Mouse (Mus musculus) CH12F3 (cell line): ENCODE measurements around the gene Kcnd3.

Experiments used
- in situ Hi-C: fragments of 300-500 bp; cut with MboI; formaldehyde crosslinking; loops from 2 replicates; pipeline ENCODE4 v1.14.3; 2020; ENCODE audit warnings: low sequenced_read_pairs

Kcnd3 gene

GRCm38 (mm10) chr3:105643566-105643965, 191.4 kb downstream of the Kcnd3 start:
- in situ Hi-C loops: no loop called here

GRCm38 (mm10) chr3:105648889-105649567, 196.9 kb downstream of the Kcnd3 start:
- in situ Hi-C loops: no loop called here

GRCm38 (mm10) chr3:105653544-105654380, 201.6 kb downstream of the Kcnd3 start:
- in situ Hi-C loops: loop anchor here (25.0 kb wide), 1 partner anchor 784 kb away; no protein-coding TSS in a partner anchor

DNA sequence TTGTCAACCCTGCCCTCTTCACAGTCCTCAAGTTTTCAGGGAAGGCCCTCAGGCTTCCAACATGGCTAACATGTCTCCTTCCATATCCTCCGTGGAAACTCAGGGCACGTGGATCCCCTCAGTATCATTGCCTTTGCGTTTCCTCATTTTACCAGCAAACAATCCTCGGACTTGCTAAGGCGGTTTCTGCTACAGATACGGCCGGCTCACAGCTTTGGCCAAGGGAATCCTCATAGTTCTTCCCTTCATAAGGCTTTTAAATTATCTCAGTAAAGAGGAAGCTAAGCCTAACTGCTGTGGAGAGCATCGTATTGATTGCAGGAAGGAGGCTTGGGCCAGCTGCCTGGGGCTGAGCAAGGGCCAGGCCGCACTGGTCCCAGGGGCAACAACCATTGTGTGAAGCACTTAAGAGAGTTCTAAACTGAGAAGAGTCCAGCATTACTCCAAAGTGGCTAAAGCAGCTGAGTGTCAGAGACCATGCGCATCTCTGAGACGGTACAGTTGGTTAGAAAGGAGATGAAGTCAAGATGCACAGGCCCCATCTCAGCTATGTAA, 203.0 kb downstream of the Kcnd3 start:
- in situ Hi-C loops: loop anchor here (25.0 kb wide), 1 partner anchor 782 kb away; no protein-coding TSS in a partner anchor

DNA sequence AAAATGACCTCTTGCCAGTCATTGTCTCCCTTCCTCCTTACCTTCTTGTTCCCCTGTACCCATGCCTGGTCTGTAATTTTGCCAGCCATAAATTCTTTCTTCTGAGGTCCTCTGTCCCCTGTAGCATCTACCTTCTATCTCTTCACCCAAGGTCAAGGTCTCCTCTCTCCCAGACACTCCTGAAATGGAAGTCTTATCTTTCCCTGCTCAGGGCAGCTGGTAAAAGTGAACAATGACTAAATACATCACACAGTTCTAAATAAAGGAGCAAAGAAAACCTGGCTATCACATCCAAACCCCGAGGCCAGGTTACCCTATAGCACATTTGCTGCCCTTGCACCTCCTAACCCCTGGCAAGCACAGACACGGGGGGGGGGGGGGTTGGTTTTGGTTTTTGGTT, 208.4 kb downstream of the Kcnd3 start:
- in situ Hi-C loops: loop anchor here (25.0 kb wide), 1 partner anchor 777 kb away; no protein-coding TSS in a partner anchor

DNA sequence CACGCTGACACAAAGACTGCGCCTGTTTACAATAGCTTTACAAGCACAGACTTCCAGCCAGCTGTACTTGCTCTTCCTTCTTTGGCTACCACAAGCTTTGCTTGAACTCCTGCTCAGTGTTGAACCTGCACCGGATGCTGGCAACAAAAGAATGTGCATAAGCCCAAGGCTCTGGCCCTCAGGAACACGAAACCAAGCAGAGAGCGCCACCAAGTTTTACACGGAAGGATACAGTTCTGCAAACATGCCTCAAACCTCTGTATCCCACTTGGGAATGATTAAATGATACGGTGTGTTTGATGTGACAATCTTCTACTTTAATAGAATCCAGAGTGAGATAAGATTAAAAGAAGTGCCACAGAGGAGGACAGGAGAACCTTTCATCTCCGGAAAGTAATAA, 210.9 kb downstream of the Kcnd3 start:
- in situ Hi-C loops: loop anchor here (25.0 kb wide), 1 partner anchor 774 kb away; no protein-coding TSS in a partner anchor

DNA sequence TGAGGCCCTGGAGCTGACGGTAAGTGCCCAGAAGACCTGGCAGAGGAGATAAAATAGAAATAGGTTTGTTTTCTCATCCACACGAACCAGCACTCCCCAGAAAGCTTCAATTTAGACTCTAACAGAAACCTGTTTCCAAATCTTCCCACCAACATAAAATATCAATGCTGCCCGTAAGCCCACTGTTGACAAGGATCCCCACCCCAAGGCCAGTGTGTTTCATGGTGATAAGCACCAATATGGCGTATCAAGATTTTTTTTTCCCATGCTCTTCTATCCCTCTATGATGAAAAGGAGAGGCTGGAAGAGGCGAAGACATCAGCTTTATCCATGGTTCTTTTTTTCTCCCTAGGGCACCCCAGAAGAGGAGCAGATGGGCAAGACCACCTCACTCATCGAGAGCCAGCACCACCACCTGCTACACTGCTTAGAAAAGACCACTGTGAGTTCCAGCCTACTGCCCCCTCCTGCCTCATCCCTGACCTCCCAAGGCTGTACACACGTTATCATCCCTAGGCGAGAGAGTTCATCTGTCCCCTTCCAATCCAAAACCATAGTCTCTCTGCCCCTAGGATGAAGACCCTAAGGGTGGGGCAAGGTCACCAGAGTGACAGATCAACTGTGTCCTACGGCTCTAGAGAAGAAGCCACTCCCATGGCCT, 213.1 kb downstream of the Kcnd3 start:
- in situ Hi-C loops: loop anchor here (25.0 kb wide), 1 partner anchor 772 kb away; no protein-coding TSS in a partner anchor

- in situ Hi-C loops: loop anchor here (25.0 kb wide), 1 partner anchor 770 kb away; no protein-coding TSS in a partner anchor
Observed at GRCm38 (mm10) chr3:105666996-105667523, 214.9 kb downstream of the Kcnd3 start.

- in situ Hi-C loops: loop anchor here (25.0 kb wide), 1 partner anchor 769 kb away; no protein-coding TSS in a partner anchor
Observed at GRCm38 (mm10) chr3:105668161-105668560, 216.0 kb downstream of the Kcnd3 start.

DNA sequence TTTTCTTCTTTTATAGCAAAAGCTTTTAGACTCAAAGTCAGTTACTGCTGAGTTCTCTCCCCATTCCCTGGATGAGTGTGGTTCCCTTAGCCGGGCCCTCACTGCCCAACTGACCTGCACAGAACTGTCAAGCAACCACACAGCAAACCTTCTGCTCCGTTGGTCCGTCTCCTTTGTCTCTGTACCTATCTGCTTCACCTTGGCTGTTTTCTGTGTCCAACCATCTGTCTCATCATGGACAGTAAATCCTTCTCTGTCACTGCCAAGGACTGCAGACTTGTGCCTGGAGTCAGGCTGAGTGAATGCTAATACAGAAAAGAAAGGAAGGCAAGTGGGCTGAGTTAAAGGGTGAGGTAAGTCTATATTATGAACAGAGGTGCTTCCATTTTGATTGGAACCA, 217.6 kb downstream of the Kcnd3 start:
- in situ Hi-C loops: loop anchor here (25.0 kb wide), 1 partner anchor 768 kb away; no protein-coding TSS in a partner anchor

DNA sequence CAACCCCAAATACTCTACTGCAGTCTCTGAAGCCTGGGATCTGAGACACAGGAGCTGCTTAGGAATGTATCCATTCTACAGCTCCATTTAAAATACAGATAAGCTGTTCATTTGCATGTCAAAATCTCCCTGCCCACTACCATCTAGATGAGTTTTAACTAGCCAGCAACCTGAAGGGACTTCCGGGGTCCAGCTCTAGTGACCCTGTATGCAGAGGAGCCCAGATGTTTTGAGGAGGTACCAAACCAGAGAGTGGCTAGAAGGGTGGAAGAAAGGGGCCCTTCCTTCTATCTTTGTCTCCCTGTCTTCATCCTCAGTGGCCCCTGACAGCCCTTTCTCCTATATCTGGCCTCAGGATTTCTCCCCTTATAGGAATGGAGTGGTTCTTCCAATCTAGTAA, 218.7 kb downstream of the Kcnd3 start:
- in situ Hi-C loops: loop anchor here (25.0 kb wide), 1 partner anchor 766 kb away; no protein-coding TSS in a partner anchor

DNA sequence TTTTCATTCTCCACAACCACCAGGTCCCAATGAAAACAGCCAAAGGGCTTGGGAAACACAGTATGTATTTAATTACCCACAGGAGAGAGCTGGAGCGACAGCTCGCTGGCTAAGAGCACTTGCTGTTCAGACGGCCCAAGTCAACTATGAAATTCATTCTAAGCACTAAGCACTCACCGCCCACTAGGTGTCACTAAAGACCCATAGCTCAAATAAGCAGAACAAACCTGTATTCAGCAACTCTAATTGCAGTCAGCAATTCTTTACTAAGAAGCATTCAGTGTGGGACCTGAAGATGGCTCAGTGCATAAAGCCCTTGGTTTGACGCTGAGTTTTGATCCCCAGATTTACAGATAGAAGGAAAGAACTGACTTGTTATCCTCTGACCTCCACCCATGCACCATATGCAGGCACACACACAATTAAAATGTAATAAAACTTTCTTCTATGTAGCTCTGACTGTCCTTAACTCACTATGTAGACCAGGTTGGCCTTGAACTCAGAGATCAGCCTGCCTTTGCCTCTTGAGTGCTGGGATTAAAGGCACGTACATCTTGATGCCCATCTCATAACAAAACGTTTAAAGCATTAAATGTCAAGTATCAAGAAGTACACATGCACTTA, 222.6 kb downstream of the Kcnd3 start:
- in situ Hi-C loops: loop anchor here (25.0 kb wide), 1 partner anchor 763 kb away; no protein-coding TSS in a partner anchor

DNA sequence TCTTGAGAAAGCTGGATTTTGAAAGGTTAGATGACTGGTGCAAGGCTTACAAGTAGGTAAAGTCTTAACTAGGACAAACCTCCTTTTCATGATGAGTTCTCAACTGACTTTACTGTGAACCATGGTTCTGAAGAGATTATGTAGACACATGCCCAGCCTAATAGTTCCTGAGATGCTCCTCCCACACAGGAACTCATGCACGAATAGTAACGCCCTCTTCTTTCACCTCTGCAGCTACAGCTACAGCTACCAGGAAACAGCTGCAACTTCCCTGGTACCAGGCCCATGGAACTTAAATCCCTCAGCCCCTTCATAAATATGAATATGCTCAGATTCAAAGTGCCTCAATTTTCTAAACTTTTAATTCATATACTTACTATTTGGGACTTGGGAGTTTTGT, 223.8 kb downstream of the Kcnd3 start:
- in situ Hi-C loops: no loop called here

- in situ Hi-C loops: no loop called here
Observed at GRCm38 (mm10) chr3:105680346-105680745, 228.2 kb downstream of the Kcnd3 start.

- in situ Hi-C loops: loop anchor here (5.0 kb wide), 1 partner anchor 211 kb away; no protein-coding TSS in a partner anchor
Observed at GRCm38 (mm10) chr3:105686394-105687323, 234.5 kb downstream of the Kcnd3 start.

DNA sequence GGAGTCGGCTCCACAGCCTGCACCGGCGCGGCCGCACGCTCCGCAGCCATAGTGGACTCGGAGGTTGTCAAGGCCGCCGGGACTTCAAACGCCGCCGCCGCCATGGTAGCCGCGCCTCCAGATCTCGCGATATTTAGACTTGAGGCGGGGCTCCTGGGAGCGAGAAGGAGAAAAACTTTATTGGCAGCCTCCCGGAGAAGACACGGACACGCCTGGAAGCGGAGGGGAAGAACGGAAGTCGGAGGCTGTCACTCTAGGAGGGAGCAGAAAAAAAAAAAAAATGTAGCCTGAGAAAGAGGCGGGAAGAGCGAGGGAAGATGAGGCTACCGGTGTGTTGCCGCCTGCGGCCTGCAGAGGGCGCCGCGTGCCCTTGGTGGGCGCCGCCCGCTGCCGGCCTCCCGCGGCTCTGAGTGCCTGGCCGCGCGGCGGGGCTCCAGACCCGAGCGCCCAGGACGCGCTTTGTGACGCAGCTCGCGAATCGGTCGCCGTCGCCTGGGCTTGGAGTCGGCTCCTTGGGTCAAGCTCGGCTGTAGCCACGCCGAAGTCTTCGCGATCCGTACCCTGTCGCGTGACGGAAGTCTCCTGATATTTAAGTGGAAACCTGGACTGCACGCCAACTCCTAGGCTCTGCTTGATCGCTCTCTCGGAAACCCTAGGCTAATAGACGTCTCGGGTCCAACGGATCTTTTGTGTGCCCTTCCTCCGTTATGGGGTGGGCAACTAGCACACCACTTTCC, 235.4 kb downstream of the Kcnd3 start, which contains the start of gene Ddx20:
Gene Ddx20 (minus strand): TSS at position 251 of the 737 bp plus-strand sequence.
- in situ Hi-C loops: loop anchor here (5.0 kb wide), 1 partner anchor 210 kb away; no protein-coding TSS in a partner anchor

DNA sequence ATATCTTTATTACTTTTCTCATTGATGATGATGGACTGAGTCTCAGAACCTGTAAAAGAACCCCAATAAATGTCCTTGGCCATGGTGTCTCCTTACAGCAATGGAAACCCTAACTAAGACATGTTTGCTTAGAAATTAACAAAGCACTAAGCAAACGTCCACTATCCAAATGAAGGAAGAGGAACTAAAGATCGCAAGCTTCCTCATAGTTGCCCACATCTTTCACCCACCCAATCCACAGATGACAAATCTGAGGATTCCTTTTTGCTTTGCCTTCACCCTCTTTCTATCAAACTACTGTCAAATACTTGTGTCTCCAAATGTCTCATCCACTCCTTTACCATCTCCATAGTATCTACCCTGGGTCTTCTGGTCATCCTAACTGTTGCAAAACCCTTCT, 236.4 kb downstream of the Kcnd3 start:
- in situ Hi-C loops: loop anchor here (5.0 kb wide), 1 partner anchor 209 kb away; no protein-coding TSS in a partner anchor
